Mouse (Mus musculus) retina, adult 2 months (tissue): ENCODE data around the gene Sp2.
A peak's percentile ranks its signal among the peaks of the same experiment; 100 is the strongest.

Experiments used
- DNase-seq: peaks from one replicate; pipeline ENCODE4 v3.0.0-alpha.2; 2012; ENCODE audit warnings: low read depth, low spot score

Gene Sp2

GRCm38 (mm10) chr11:96995836-96996772 lies 13.3 kb upstream of the Sp2 start:
- no peak for DNase-seq

GRCm38 (mm10) chr11:96995031-96995430 lies 12.3 kb upstream of the Sp2 start:
- no peak for DNase-seq

GRCm38 (mm10) chr11:96992722-96993311 lies 10.1 kb upstream of the Sp2 start:
- DNase-seq = no peak

- DNase-seq = no peak
Measured at GRCm38 (mm10) chr11:96991501-96991900, 8.7 kb upstream of the Sp2 start.

- no peak for DNase-seq
Measured at GRCm38 (mm10) chr11:96987873-96988655, 5.3 kb upstream of the Sp2 start.

GRCm38 (mm10) chr11:96986463-96986862 lies 3.7 kb upstream of the Sp2 start:
- no peak for DNase-seq

- no peak for DNase-seq
Measured at GRCm38 (mm10) chr11:96984903-96985302, 2.1 kb upstream of the Sp2 start.

DNA sequence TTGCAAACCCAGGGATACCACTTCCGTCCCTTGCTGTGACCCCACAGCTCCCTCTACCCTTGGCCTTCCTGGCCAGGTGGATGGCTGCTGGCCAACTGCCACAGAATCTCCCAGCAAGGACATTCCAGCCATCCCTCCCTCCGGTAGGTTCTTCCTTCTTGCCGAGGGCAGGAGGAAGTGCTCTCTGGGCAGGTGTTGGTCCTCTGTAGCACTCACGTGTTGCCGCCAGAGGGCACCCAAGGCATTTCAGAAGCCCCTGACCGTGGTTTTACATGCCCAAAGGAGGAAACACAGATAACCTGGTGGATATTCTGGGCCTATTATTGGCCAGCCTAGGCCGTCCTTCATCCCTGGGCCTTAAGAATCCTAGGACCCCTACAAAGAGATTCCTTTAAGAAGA lies 404 bp downstream of the Sp2 start:
- DNase-seq = peak; percentile 73

DNA sequence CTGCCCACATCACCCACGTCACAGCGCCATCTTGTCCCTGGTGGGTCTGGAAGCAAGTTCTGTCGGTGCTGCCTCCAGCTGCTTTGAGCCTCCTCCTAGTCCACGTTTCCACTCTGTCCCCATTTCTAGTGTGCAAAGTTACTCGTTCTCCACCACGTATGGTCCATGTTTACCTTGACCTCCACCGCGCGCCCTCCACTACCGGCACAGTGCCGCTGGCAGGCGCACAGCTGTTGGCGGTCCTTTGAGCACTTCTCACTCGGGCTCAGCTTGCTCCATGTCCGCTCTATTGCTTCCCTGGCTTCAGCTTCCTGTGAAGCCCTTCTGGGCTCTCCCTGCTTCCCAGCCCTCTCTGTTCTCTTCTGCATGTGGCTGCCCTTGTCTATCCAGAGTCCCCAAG lies 1.3 kb downstream of the Sp2 start:
- DNase-seq = no peak

DNA sequence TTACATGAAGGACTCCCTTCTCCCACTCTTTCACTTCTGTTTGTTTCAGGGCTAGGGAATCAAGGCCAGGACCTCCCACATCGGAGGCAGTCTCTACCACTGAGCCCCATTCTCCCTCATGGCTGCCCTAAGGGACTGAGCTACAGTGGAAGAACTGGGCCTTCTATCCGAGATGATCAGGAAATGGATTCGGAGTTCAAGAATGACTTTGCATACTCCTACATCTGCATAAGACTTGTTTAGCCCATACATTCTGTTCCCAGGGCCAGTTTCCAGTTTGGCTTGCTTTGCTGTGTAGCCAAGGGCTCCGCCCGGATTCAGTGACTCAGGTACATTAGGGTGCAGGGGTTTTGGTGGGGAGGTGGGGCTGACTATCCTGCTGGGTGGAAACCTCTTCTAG lies 2.7 kb downstream of the Sp2 start:
- no peak for DNase-seq

DNA sequence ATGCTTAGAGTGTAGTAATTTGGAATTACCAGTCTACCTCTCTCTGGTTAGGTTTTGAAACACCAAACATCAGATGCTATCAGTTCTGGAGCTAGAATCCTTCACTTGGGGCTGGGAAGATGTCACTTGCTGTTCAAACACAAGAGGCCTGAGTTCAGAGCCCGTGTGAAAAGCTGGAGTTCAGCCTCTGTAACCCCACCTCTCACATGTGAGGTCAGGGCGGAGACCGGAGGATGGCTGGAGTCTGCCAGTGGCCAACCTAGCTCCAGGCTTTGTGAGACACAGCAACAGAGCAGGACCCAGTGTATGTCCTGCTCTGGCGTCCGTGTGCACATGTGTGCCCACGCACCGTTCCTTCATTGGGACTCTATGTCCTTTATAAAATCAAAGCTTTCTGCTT lies 3.4 kb downstream of the Sp2 start:
- DNase-seq = no peak

DNA sequence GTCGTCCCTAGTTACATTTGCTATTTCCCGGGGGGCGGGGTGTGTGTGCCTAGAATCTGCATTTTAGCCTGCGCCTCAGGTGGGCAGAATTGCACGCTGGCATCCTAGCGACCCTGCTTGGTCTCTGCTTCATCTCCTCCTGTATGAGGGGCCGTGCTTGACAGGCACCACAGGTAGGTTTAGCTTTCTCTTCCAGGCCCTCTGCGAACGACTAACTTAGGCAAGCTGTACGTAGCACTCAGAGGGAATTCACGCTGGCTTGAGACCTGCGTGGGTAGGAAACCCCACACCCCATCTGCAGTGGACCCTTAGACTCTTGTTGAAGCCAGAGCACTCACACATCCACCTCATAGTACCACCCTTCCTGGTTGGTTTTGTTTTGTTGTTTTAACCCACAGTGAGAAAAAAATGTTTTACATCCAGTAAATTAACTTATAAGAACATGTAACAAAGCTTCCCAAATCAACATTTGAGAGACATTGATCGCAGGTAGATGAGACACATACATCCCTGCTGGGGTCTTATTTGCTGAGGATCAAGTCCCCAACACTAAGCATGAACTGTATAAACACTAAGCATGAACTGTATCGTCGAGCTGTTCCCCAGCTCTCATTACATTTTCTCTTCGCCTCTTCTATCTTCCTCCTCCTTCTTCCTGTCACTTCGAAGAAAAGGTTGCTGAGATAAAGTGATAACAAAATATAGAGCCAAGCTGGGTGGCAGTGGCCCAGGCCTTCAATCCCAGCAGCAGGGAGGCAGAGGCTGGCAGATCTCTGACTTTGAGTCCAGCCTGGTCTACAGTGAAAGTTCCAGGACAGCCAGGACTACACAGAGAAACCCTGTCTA lies 4.1 kb downstream of the Sp2 start:
- DNase-seq = no peak

- DNase-seq = peak; percentile 100
Measured at GRCm38 (mm10) chr11:96977606-96978400, 5.0 kb downstream of the Sp2 start.

DNA sequence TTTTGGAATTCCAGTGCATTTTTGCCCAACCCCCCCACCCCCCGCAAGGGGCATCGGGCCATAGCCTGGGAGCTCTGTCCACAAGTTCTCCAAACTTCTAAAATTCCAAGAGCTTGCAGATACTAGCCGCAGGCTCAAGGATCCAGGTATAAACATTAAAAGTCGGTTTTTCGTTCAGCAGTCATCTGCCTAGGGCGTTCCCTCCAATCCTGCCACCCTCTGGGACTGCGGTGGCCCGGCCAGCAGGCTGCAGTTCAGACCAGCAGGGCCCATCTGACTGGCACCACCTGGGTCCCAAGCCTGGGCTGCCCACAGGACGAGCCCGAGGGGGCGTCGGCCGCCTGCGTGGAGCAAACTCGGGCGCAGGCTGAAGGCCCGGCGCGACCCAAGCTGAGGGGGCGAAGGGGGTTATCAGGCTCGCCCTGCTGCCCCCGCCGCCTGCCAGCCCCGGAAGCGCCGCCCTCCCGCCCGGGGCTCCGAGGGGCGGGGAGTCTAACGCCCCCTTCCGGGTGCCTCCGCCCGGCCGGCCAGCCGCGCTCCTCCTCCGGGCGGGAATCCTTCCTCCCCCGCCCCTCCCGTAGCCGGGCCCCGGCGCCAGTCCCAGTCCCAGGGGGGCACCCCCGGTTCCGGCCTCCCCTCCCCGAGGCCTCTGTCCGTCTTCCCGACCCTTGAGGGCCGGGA lies 5.7 kb downstream of the Sp2 start:
- DNase-seq = peak; percentile 76

DNA sequence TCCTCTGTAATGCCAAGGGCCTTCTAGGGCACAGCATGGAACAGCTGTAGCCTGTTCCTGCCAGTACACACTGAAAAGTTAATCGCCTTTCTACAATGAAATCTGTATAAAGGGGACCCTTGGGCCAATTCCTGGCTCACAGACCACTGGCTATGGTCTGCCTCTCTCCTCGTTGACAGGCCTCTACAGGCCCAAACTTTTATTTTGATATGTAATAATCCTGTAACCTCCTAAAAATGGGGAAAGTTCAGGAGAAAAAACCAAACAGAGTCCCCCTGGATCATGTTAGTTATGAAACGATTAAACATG lies 6.4 kb downstream of the Sp2 start:
- no peak for DNase-seq

GRCm38 (mm10) chr11:96975511-96976378 lies 7.0 kb downstream of the Sp2 start:
- no peak for DNase-seq

DNA sequence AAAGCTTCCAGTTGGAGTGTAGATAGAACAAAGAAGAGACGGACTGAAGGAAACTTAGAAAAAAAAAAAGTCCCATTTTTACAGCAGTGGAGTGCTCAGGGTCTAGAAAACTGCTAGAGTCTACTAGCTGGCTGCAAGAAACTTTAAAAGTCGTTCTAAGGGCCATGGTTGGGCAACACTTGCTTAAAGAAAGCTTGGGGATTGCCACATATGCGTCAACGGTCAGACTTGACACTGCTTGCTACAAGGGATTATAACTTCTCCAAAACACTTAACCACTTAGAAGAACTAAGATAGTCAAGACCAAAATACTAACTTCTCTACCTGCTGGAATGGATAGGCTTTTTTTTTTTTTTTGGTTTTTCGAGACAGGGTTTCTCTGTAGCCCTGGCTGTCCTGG lies 7.9 kb downstream of the Sp2 start:
- DNase-seq = no peak

- no peak for DNase-seq
Measured at GRCm38 (mm10) chr11:96973426-96973964, 9.3 kb downstream of the Sp2 start.

GRCm38 (mm10) chr11:96972906-96973305 lies 9.9 kb downstream of the Sp2 start:
- DNase-seq = no peak
